8 mouse cellular contexts compared by ENCODE assay signal in genomic region chr11:53254926-53255325, GRCm38 (mm10). TPM values are rescaled to one million over a fixed set of nuclear protein-coding genes. Genes with fewer than 3 reads are reported as not detected.
DNase-seq lines count a peak whose midpoint lies in the region.

No protein-coding gene starts in this region.

- DNase-seq in heart, adult 8-10 months (ENCODE audit: low spot score), result peak; percentile 55
- DNase-seq in heart, postnatal 25 days (ENCODE audit: low spot score), result no peak
- peak; percentile 84 for DNase-seq in R1 (ENCODE audit: low read depth, low spot score)
- DNase-seq in cerebellum, postnatal 25 days, result peak; percentile 85 to 89
- peak; percentile 64 to 75 for DNase-seq in gastrocnemius, postnatal 4 days (ENCODE audit: low spot score in 2 of 2)
- peak; percentile 51 to 95 for DNase-seq in left cerebral cortex, adult 8-10 months (ENCODE audit: low spot score in 2 of 2)
- peak; percentile 73 for DNase-seq in naive thymus-derived CD4-positive, alpha-beta T cell, adult 2 months (ENCODE audit: low read depth)
- peak; percentile 62 for DNase-seq in testis, postnatal 14 days (ENCODE audit: low spot score)

- intact Hi-C loops in heart, postnatal 25 days (cut with DNase I), result loop anchor here (2.0 to 10.0 kb wide), 3 partner anchors 490 to 834 kb away; partner anchors contain the start of gene Fstl4

RNA-seq across cellular contexts. Expression of gene Hspa4, which starts 45.3 kb away (rescaled TPM):
- 100 to 1,000 TPM; 113 to 135 (median 122) TPM for total RNA-seq in heart, adult 8-10 months (2022)
- 100 to 1,000 TPM; 124 to 135 TPM for total RNA-seq in heart, postnatal 25 days (2021)
- 100 to 1,000 TPM; 107 to 124 TPM for total RNA-seq in gastrocnemius, postnatal 4 days (2021)
- total RNA-seq in left cerebral cortex, adult 8-10 months (2022), result 100 to 1,000 TPM; 154 to 178 (median 160) TPM
